Mouse (Mus musculus) neural tube, embryonic 10.5 days (tissue): ENCODE measurements around the gene Oxct2b.
"Not testable (repeated sequence)": the region's sequence is repeated elsewhere in the genome, so short reads cannot be mapped to it uniquely, and the experiment has no call there.

Source experiments
- DNase-seq: peaks from one replicate; pipeline ENCODE4 v3.0.0-alpha.2; 2017; ENCODE audit warnings: low spot score; ENCODE audit errors: extremely low spot score

Oxct2b gene

DNA sequence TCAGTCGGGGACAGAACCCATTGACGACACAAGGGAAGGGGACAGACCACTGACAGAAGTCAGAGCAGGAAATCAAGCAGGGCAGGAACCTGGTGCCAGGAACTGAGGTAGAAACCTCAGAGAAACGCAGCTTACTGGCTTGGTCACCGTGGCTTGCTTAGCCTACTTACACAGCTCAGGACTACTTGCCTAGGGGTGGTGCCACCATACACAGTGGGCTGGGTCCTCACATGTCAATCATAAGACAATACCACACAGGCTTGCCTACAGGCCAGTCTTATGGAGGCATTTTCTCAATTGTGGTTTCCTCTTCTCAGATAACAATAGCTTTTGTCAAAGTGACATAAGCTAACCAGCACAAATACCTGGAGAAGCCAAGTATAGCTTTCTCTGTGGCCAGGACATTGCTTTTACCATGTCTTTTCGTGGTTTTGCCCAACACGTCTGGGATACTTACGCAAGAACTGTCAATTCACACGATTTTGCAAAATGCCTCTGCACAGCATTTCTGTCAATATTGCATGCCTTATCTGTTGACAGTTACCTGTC is 3.8 kb upstream of the Oxct2b start:
- DNase-seq, result no peak

- not testable (repeated sequence) for DNase-seq
Observed at GRCm38 (mm10) chr4:123114651-123115050, 1.4 kb upstream of the Oxct2b start.

DNA sequence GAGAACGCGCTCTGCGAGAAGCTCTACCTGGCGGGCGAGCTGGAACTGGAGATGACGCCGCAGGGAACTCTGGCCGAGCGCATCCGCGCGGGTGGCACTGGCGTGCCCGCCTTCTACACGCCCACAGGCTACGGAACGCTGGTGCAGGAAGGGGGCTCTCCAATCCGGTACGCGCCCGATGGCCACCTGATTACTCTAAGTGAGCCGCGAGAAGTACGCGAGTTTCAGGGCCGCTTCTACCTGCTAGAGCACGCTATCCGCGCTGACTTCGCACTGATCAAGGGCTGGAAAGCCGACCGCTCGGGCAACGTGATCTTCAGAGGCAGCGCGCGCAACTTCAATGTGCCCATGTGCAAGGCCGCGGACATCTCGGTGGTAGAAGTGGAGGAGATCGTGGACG is 574 bp downstream of the Oxct2b start:
- DNase-seq, result peak; percentile 22

DNA sequence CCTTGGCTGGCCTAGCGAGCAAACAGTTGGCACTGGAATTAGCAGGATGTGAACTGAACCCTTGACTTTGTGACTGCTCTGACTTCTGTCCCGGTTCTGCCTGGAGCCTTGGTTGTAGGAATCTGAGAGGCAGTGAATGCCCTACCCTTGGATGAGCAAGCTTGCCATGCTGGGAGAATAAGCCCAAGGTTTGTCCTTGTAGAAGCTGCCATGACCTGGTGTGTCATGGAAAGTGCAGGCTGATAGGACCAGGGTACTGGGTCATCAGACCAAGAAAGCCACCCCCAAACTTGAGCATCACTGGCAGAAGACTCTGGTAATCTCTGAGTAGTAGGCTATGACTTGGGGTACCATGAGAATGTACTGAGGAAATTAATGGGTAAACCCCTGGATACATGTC is 5.2 kb downstream of the Oxct2b start:
- DNase-seq, result no peak

DNA sequence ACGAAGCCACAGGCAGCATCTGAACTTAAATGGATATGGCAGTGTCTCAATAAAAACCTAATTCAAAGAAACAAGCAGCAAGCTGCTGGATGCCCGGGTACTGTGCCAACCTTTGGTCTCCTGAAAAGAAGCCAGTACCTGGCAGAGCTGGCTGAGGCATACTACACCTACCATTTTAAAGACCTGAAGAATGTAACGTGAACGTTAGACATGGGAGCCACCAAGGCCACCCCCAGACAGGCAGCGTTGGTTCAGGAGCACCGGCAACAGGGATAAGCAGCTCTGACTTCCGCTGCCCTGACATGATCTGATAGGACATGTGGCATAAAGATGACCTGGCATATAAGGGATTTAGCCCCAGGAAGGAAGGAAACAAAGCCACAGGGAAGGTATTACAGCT is 10.6 kb downstream of the Oxct2b start:
- DNase-seq, result no peak

DNA sequence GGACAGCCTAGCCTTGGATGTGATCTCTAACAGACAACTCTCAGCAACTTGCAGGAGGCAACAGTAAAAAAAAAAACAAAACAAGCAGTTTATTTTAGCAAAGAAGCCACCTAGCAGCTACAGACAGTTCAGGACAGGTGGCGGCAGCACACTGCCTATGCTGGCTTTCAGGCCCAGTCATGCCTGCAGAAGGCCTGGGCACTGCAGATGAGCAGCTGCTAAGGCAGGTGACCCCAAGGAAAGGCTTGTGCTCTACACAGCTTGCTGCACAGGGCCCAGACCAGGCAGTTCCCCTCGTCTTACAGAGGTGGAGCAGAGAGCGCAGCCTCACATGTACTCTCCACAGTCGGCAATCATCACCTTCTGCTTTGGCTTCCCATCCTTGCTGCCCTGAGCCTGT is 11.0 kb downstream of the Oxct2b start:
- DNase-seq, result no peak

- DNase-seq, result no peak
Observed at GRCm38 (mm10) chr4:123137551-123137950, 21.5 kb downstream of the Oxct2b start.

DNA sequence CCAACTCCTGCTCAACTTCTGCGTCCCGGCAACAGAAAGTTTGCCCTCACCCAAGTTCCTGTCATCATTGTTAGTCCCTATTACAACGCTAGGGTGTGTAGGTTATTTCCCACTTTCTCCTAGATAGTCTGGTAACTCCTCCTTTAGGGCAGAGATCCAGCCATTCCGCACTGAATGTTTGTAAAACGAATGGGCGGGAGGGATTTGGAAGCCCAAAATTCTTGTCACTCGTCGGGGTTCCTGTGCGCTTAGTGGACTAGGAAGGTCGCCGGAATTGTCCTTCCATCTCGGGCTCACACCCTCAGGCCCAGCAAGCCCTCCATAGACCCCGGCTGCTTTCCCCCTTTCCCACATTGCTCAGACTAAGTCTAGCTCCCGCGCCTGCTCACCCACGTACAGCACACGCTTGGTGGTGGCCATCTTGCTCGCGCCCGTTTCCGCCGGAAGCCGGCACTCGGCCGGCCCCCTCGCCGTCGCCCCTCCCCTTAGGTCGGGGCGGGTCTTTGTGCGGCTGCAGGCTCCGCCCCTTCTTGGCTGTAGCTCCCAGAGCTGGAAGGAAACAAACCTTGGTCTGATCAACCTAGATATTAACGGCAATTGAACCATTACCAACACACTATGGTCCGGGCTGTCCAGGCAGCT is 23.6 kb downstream of the Oxct2b start, which contains the start of gene Ppie:
Gene Ppie (minus strand): TSS at position 439 of the 642 bp plus-strand sequence.
- DNase-seq, result peak; percentile 89

- DNase-seq, result no peak
Observed at GRCm38 (mm10) chr4:123147446-123148150, 31.5 kb downstream of the Oxct2b start.

DNA sequence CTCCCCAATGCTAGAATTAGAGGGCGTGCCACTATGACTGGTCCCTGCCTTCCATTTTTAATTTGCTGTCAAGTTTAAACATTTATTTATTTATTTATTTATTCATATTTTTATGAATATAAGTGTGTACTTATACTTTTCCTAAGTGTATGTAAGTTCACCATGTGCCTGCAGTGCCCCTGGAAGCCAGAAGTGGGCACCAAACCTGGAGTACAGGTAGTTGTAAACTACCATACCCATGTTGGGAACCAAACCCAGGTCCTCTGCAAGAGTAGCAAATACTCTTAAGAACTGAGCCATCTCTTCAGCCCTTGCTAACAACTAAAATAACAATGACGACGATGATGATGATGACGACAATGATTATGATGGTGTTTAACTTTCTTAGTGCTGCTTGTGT is 35.9 kb downstream of the Oxct2b start:
- no peak for DNase-seq

DNA sequence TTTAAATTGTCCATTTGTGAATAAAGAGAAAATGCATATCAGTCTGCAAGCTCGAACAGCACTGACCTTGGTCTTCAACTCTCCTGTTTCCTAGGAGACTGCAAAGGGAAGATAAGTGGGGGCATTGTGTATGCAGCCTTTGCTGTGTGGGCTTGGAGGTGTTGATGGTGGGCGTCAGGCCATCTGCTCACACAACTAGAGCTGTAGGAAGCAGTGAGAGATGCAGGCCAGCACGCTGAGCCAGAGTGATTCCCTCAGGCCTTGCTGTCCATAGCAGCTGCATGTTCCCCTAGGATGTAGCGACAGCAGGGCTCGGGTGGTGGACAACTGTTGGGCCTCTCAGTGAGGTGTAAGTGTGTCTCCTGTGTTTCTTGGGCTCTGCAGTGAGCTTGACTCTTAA is 36.9 kb downstream of the Oxct2b start:
- DNase-seq, result no peak

- no peak for DNase-seq
Observed at GRCm38 (mm10) chr4:123155004-123155403, 38.9 kb downstream of the Oxct2b start.

DNA sequence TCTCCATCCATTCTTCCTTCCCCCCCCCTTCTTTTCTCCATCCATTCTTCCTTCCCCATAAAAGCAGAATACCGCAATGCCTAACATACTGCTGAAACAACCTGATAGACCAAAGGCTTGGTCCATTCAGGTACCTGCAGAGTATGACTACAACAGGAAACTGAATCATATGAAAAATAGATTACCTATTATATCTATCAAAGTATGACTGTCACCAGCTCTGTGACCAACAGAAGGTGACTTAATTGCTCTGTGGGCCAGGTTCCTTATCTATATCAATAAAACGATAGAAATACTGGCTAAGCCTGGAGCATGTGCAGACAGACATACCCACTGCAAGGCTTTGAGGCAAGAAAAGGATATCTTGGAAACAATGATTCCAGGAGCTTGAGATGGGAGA is 39.4 kb downstream of the Oxct2b start:
- DNase-seq, result no peak

- no peak for DNase-seq
Observed at GRCm38 (mm10) chr4:123155840-123156239, 39.8 kb downstream of the Oxct2b start.

- DNase-seq, result no peak
Observed at GRCm38 (mm10) chr4:123160571-123160970, 44.5 kb downstream of the Oxct2b start.

- DNase-seq, result not testable (repeated sequence)
Observed at GRCm38 (mm10) chr4:123161251-123161650, 45.2 kb downstream of the Oxct2b start.

DNA sequence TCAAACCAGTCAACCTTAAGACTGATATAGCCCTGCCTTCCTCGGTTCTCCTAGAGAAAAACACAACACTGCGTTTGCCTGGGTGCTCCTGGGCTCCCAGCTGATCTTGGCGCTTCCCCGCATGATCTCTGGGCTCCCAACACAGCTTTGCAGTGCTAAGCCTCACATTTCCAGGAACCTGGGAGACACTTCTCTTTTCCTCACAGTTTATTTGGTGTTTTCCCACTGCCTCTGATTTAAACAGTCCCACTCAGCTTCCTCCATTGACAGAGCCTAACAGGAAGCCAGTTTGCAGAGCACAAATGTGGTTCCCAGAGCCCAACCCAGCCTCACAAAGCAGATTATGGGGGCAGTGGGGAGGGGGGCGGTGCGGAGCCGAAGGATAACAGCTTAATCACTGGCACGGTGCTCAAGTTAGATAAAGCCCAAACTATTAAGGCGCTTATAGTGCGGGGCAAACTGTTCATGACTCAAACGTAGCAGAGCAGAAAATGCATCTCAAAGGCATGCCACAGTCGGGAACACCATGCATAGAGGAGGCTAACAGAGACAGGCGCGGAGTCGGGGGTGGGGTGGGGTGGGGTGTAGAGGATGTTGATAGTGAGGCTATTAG is 46.3 kb downstream of the Oxct2b start:
- DNase-seq, result no peak

GRCm38 (mm10) chr4:123164157-123164556 is 48.1 kb downstream of the Oxct2b start:
- no peak for DNase-seq
